Mouse (Mus musculus): ENCODE data around the gene Insm2.

DNA sequence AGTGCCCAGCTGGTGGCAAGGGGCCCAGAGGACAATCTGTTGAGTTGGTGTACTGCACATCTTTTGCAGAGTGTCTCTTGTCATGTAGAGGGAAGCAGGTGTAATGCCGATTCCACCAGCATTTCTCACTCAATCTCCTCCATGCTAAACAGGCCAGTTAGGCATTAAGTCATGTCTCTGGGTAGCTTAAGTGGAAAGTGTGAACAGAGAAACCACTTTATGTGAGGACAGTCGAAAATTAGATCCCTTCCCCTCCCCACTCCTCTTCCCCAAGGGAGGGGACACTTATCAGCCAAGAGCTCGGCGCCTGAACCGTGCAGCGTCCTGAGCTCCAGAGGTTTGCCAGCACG is 715 bp upstream of the Insm2 start:
- TF ChIP-seq CTCF (IDR thresholded peaks at IDR 0.05; ENCODE audit: low read depth, low read length), result no peak
- no peak for TF ChIP-seq POLR2A (IDR thresholded peaks at IDR 0.05; ENCODE audit: borderline replicate concordance, low read depth, low read length)
